Mouse (Mus musculus) liver, embryonic 16.5 days (tissue): ENCODE results near the gene Pla2g4d. TPM values are rescaled to one million over a fixed set of nuclear protein-coding genes. Genes with fewer than 3 reads are reported as not detected.

Source experiments
- ATAC-seq: fragments of 200-750 bp; cut with Nextera tagmentation; 2 replicates; pipeline ENCODE4 v1.8.0; 2017; ENCODE audit warnings: low read depth, mild to moderate bottlenecking, moderate number of reproducible peaks, moderate library complexity
- H3K27ac ChIP-seq: fragments of 300-500 bp; sonication (generic); 2 replicates; pipeline ENCODE4 v1.5.1; 2014; ENCODE audit warnings: mild to moderate bottlenecking, low read length
- H3K27me3 ChIP-seq: fragments of 300-500 bp; sonication (generic); 2 replicates; pipeline ENCODE4 v1.6.1; 2014; ENCODE audit warnings: low read depth, low read length, mixed read lengths; ENCODE audit not compliant: control insufficient read depth, insufficient read depth
- H3K36me3 ChIP-seq: fragments of 300-500 bp; sonication (generic); 2 replicates; pipeline ENCODE4 v1.6.1; 2014; ENCODE audit warnings: mild to moderate bottlenecking; ENCODE audit not compliant: control insufficient read depth, insufficient read depth
- H3K4me1 ChIP-seq: fragments of 300-500 bp; sonication (generic); 2 replicates; pipeline ENCODE4 v1.6.1; 2014; ENCODE audit warnings: low read depth, low read length, mixed read lengths; ENCODE audit not compliant: control insufficient read depth
- H3K4me2 ChIP-seq: fragments of 300-500 bp; sonication (generic); 2 replicates; pipeline ENCODE4 v1.6.1; 2014; ENCODE audit warnings: low read depth, low read length, mixed read lengths
- H3K4me3 ChIP-seq: fragments of 300-500 bp; sonication (generic); 2 replicates; pipeline ENCODE4 v1.5.1; 2014; ENCODE audit warnings: low read depth, mild to moderate bottlenecking, low read length
- H3K9ac ChIP-seq: fragments of 300-500 bp; sonication (generic); 2 replicates; pipeline ENCODE4 v1.6.1; 2014; ENCODE audit warnings: low read depth, low read length
- H3K9me3 ChIP-seq: fragments of 300-500 bp; sonication (generic); replicated peaks from 2 replicates; pipeline ENCODE4 v1.6.1; 2016; ENCODE audit warnings: low read length; ENCODE audit not compliant: control insufficient read depth
- WGBS: fragments of 180-500 bp; shearing (Covaris S2); extraction: QIAGEN DNeasy Blood & Tissue Kit; methylation state at CpG from one replicate; pipeline ENCODE4 v1.1.7; 2014; ENCODE audit not compliant: insufficient replicate concordance; 5-methylcytosine and 5-hydroxymethylcytosine counted together
- polyA plus RNA-seq: library from polyadenylated mRNA; unstranded; fragments of >200 nt; fragmentation: Nextera tagmentation; extraction: Ambion mirVana; gene quantifications from 2 replicates; pipeline ENCODE4 v1.2.1, GENCODE M21; 2015

Pla2g4d gene
- polyA plus RNA-seq, 1 experiment from 2014 or later = not detected

DNA sequence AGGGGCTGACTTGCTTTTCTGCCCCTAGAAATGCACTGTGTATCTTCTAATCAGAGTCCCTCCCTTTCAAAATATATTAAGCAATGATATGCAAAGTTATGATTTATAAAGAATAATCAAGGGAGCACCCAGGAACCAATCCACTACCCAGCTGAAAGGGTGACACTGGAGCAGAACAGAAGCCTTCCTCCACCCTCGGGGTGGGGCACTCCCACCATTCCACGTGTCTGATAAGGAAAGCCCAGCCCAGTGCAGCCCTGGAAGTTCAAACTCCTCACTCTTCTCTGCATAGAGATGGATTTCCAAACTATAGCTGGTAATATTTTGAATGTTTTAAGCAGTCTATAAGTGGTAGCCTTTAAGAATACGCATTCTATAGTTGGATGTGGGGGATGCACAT lies 57.4 kb downstream of the Pla2g4d start:
- Histone ChIP-seq H3K9ac (no peak overlapping the region), H3K4me3 (no peak overlapping the region), H3K9me3 (no peaks in the 10 kb centered on the region), H3K27me3 (no peaks in the 10 kb centered on the region), H3K27ac (no peak overlapping the region), H3K4me2 (no peak overlapping the region), H3K4me1 (no peaks in the 10 kb centered on the region), H3K36me3 (no peaks in the 10 kb centered on the region)
- WGBS = 30% methylated on average over 3 of the region's 3 CpGs
- no peak for ATAC-seq

Other genes with a start within 250 kb of the Pla2g4d start
- 17.5 and 20.6 TPM in 2 replicates for gene Ehd4, start 134.6 kb downstream of the Pla2g4d start, polyA plus RNA-seq
- not detected in 2 replicates for gene Pla2g4e, start 43.9 kb downstream of the Pla2g4d start, polyA plus RNA-seq
- not detected in 2 replicates for gene Pla2g4f, start 25.0 kb upstream of the Pla2g4d start, polyA plus RNA-seq
- gene Vps39, start 63.9 kb upstream of the Pla2g4d start, polyA plus RNA-seq = 6.9 and 7.5 TPM in 2 replicates
- gene Ganc, start 114.7 kb upstream of the Pla2g4d start, polyA plus RNA-seq = 6.1 and 7.2 TPM in 2 replicates
- 2.7 and 3.4 TPM in 2 replicates for gene Tmem87a, start 114.9 kb upstream of the Pla2g4d start, polyA plus RNA-seq
- 3.7 and 4.5 TPM in 2 replicates for gene Capn3, start 166.8 kb upstream of the Pla2g4d start, polyA plus RNA-seq